Comparison of ENCODE assay signal across 8 mouse cellular contexts in genomic region chr13:95778761-95779161, GRCm38 (mm10).
DNase-seq lines count a peak whose midpoint lies in the region; ATAC-seq lines count a peak whose summit lies in the region.

No protein-coding gene starts in this region.

- no peaks in the 10 kb centered on the region for H3K27me3 ChIP-seq in hindbrain, embryonic 12.5 days
- no peaks in the 10 kb centered on the region for H3K27me3 ChIP-seq in hindbrain, embryonic 14.5 days (ENCODE audit: control insufficient read depth, insufficient read depth, low read length)

- peak overlapping the region; percentile 13; the same call in 1 of the 2 replicates for H3K4me2 ChIP-seq in hindbrain, embryonic 12.5 days (replicated peaks)
- H3K4me2 ChIP-seq in hindbrain, embryonic 14.5 days (replicated peaks), result no peak overlapping the region

- ATAC-seq in hindbrain, embryonic 12.5 days (ENCODE audit: low FRiP score), result no peak
- ATAC-seq in hindbrain, embryonic 14.5 days (ENCODE audit: low FRiP score), result no peak
- peak; percentile 87 for ATAC-seq in granulocyte monocyte progenitor cell, adult 5-6 weeks (replicated peaks; ENCODE audit: poor library complexity, severe bottlenecking)

- H3K36me3 ChIP-seq in hindbrain, embryonic 12.5 days, result no peaks in the 10 kb centered on the region
- H3K36me3 ChIP-seq in hindbrain, embryonic 14.5 days (replicated peaks; ENCODE audit: control insufficient read depth, insufficient read depth), result no peaks in the 10 kb centered on the region

- peaks cover 62% of the 10 kb centered on the region for H3K4me1 ChIP-seq in hindbrain, embryonic 12.5 days
- peaks cover 12% of the 10 kb centered on the region; the same call in 1 of the 2 replicates for H3K4me1 ChIP-seq in hindbrain, embryonic 14.5 days (replicated peaks; ENCODE audit: control insufficient read depth, insufficient read depth, low read length)

- no peaks in the 10 kb centered on the region for H3K9me3 ChIP-seq in hindbrain, embryonic 12.5 days (replicated peaks)
- no peaks in the 10 kb centered on the region for H3K9me3 ChIP-seq in hindbrain, embryonic 14.5 days (ENCODE audit: control insufficient read depth, low read length)

- H3K9ac ChIP-seq in hindbrain, embryonic 12.5 days, result no peak overlapping the region
- no peak overlapping the region for H3K9ac ChIP-seq in hindbrain, embryonic 14.5 days

- DNase-seq in hindbrain, embryonic 14.5 days (ENCODE audit: low spot score), result no peak
- peak; percentile 67 for DNase-seq in embryo, embryonic 11 days
- DNase-seq in lung, postnatal 4 days, result peak; percentile 44 to 55
- no peak for DNase-seq in left cerebral cortex, adult 18-20 months (ENCODE audit: low spot score in 2 of 2)
- DNase-seq in thymus, adult 18-20 months, result no peak
- DNase-seq in T-cell, adult 2 months (ENCODE audit: low spot score), result no peak

- 55% methylated on average over 9 of the region's 9 CpGs for WGBS in hindbrain, embryonic 12.5 days
- 69% methylated on average over 9 of the region's 9 CpGs for WGBS in hindbrain, embryonic 14.5 days

- H3K4me3 ChIP-seq in hindbrain, embryonic 12.5 days, result no peak overlapping the region
- no peak overlapping the region for H3K4me3 ChIP-seq in hindbrain, embryonic 14.5 days (replicated peaks; ENCODE audit: low read length)

- H3K27ac ChIP-seq in hindbrain, embryonic 12.5 days, result no peak overlapping the region
- H3K27ac ChIP-seq in hindbrain, embryonic 14.5 days, result no peak overlapping the region

Comparison
In these comparisons a context has a peak if more than half of its experiments do, and no peak if none do; other contexts are left out.
1. DNase-seq: peak in embryo, embryonic 11 days (single experiment) and lung, postnatal 4 days (2 of 2); none in hindbrain, embryonic 14.5 days (single experiment), left cerebral cortex, adult 18-20 months (0 of 2), thymus, adult 18-20 months (0 of 2) and T-cell, adult 2 months (single experiment).